Mouse (Mus musculus) spleen, embryonic (tissue): ENCODE data around the gene Usp19.

Experiments
- CTCF ChIA-PET: fragments of 350-600 bp; sonication (Branson Sonifier 250); formaldehyde crosslinking; loops from one replicate; lab custom pipeline; 2022; lab: Charles Lee

The Usp19 gene

GRCm38 (mm10) chr9:108466219-108466618 lies 24.2 kb upstream of the Usp19 start:
- CTCF ChIA-PET = interaction anchor here (0.6 kb wide), 1 partner anchor 82 kb away, joined by 4 read pairs; no protein-coding TSS in a partner anchor

GRCm38 (mm10) chr9:108469430-108469829 lies 21.0 kb upstream of the Usp19 start:
- CTCF ChIA-PET = no interaction called here

GRCm38 (mm10) chr9:108469845-108470244 lies 20.6 kb upstream of the Usp19 start:
- CTCF ChIA-PET = no interaction called here

GRCm38 (mm10) chr9:108474528-108474927 lies 15.9 kb upstream of the Usp19 start:
- CTCF ChIA-PET = no interaction called here

DNA sequence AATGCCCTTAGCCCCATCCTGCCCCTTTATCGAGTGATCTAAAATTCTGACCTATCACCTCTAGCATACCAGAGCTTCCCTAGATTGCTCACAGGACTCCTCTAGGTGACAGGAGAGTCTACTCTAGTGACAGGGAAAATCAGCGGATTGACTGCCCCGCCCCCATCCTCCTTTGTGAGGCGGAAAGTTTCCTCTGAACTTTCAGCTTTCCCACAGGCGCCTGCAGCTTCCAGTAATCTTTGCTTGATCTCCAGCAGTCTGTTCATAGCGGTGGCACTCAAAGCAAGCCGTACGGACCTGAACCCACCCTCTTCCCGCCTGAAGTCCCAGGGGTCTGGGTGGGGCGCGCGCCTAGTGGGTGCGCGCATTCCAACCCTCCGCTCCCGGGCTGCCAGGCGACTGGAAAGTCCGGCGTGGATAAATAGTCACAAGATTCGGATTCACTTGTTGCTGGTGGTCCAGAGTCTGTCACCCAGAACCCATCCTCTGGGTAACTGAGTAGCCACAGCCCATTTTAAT lies 11.7 kb upstream of the Usp19 start:
- CTCF ChIA-PET = no interaction called here

- CTCF ChIA-PET = no interaction called here
Measured at GRCm38 (mm10) chr9:108479241-108479640, 11.2 kb upstream of the Usp19 start.

DNA sequence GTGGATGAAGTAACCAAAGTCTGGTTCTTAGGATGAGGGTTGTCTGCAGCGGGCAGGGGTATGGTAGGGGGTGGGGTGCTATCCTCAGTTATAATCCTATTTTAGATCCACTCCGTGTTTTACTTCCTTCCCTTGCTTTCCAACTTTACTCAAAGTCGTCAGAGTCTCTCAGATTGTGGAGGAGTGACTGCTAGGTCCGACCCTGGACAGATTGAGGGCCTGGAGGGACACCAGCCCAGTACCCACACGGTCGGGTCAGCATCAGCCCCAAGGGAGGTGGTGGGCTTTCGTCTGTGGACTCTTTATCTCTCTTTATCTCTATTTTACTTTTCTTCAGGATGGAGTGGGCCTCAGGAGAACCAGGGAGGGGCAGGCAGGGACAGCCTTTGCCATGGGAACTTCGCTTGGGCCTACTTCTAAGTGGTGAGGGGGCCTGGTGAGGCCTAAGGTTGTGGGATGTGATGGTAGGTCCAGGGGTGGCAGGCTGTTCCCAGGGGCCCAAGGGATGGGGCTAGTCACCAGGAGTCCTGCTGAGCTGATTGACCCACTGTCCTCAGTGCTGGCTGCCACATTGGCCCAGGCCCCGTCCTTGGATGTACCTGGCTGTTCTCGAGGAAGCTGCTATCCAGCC lies 10.6 kb upstream of the Usp19 start, which contains the start of gene Lamb2:
TSS of gene Lamb2 (plus strand) at position 16 of the 631 bp plus-strand sequence.
- CTCF ChIA-PET = no interaction called here

DNA sequence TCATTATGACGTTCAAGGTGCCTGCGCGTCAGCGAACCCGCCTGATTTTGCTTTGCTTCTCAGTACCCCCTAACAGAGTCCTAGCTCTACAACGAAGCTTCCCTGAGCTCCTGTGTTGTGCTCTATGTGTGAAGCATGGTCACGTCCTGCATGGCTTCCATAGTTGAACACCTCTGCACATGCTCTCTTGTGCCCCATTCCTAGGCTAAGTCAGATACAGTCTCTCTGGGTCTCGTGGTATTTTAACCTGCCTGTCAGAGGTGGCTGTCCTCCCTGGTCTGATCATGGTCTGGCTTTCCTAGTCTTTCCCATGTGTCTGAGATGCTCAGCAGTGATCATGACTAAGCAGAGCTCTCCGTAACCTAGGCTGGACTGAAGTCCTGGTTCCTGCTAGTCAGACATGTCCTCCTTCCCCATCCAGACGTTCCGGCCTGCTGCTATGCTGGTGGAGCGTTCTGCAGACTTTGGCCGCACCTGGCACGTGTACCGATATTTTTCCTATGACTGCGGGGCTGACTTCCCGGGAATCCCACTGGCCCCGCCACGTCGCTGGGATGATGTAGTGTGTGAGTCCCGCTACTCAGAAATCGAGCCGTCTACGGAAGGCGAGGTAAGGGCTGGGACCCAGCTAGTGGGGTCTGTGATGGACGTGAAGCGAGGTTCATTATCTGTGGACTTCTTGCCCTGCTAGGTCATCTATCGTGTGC lies 9.4 kb upstream of the Usp19 start:
- CTCF ChIA-PET = no interaction called here

DNA sequence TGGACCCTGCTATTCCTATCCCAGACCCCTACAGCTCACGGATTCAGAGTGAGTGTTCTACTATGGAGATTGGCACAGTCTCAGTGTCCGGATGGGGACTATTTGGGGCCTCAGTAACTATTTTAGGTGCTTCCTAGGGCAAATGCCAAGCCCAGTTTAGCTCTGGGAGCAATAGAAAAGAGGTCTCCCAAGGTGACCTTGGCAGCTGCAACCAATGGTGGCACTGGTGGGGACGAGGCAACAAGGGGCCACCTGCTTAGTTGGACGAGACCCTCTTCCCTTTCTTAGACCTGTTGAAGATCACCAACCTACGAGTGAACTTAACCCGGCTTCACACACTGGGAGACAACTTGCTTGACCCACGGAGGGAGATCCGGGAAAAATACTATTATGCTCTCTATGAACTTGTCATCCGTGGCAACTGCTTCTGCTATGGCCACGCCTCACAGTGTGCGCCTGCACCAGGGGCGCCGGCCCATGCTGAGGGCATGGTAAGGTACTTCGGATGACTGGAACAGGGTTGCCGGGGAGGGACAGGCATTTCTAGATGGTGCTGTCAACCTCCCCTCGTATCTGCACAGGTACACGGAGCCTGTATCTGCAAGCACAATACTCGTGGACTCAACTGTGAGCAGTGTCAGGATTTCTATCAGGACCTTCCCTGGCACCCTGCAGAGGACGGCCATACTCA lies 8.7 kb upstream of the Usp19 start:
- CTCF ChIA-PET = no interaction called here

- CTCF ChIA-PET = no interaction called here
Measured at GRCm38 (mm10) chr9:108483051-108483790, 7.2 kb upstream of the Usp19 start.

DNA sequence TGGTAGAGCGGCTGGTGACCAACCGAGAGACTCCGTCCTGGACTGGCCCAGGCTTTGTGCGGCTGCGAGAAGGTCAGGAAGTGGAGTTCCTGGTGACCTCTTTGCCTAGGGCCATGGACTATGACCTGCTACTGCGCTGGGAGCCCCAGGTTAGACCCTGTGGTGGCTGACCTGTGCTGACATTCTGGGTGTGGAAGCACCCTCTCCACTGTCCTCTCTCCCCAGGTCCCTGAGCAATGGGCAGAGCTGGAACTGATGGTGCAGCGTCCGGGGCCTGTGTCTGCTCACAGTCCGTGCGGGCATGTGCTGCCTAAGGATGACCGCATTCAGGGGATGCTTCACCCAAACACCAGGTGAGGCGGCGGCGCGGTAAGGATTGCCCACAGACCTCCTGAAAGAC lies 6.4 kb upstream of the Usp19 start:
- CTCF ChIA-PET = no interaction called here

DNA sequence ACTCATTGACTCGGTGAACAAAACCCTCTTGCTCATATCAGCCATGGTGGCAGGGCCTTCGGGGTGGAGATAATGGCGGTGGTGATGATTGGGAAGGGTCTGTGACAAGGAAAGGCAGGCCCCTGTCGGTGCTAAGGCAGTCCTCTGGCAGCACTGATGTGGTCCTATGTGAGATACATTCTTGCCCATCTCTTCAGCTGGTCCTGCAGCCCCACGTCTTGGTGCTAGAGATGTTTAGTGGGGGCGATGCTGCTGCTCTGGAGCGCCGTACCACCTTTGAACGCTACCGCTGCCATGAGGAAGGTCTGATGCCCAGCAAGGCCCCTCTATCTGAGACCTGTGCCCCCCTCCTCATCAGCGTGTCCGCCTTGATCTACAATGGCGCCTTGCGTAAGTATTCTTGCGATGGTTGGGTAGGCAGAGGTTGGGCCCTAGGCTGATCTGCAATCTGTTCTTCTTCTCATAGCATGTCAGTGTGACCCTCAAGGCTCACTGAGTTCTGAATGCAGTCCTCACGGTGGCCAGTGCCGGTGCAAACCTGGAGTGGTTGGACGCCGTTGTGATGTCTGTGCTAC lies 5.0 kb upstream of the Usp19 start:
- CTCF ChIA-PET = no interaction called here

- CTCF ChIA-PET = interaction anchor here (0.6 kb wide), 1 partner anchor 14 kb away, joined by 3 read pairs; no protein-coding TSS in a partner anchor
Measured at GRCm38 (mm10) chr9:108486973-108487530, 3.4 kb upstream of the Usp19 start.

DNA sequence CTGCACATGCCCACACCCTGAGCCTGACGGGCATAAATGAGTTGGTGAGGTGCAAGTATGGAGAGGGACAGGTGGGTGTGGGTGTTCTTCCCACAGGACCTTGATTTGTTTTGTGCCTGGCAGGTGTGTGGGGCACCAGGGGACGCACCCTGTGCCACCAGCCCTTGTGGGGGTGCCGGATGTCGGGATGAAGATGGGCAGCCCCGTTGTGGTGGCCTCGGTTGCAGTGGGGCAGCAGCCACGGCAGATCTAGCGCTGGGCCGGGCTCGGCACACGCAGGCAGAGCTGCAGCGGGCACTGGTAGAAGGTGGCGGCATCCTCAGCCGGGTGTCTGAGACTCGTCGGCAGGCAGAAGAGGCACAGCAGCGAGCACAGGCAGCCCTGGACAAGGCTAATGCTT lies 2.0 kb upstream of the Usp19 start:
- CTCF ChIA-PET = no interaction called here

GRCm38 (mm10) chr9:108489215-108489614 lies 1.2 kb upstream of the Usp19 start:
- CTCF ChIA-PET = interaction anchor here (0.6 kb wide), 1 partner anchor 83 kb away, joined by 3 read pairs; no protein-coding TSS in a partner anchor

DNA sequence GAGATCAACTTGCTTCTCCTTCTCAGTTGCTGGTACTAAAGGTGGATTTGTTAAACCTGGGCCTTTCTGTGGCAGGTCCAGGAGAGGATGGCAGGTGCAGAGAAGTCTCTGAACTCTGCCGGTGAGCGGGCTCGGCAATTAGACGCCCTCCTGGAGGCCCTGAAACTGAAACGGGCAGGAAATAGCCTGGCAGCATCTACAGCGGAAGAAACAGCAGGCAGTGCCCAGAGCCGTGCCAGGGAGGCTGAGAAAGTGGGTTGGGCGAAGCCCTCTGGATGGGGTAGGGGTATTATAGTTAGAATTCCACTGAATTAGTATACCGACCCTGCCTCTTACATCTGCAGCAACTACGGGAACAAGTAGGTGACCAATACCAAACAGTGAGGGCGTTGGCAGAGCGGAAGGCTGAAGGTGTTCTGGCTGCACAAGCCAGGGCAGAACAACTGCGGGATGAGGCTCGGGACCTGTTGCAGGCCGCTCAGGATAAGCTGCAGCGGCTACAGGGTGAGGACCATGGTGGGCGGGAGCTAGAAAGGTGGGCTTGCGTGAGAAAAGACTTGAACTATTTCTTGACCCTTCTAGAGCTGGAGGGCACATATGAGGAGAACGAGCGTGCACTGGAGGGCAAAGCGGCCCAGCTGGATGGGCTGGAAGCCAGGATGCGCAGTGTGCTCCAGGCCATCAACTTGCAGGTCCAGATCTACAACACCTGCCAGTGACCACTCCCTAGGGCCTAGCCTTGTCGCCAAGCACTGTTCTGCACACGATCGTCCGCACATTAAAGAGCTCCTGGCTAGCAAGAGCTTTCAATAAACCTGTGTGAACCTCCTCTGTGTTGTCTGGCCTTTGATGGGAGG lies 472 bp upstream of the Usp19 start:
- CTCF ChIA-PET = interaction anchor here (0.6 to 1.0 kb wide), 3 partner anchors 18 to 82 kb away, joined by 3 to 4 read pairs (median 3); no protein-coding TSS in a partner anchor

DNA sequence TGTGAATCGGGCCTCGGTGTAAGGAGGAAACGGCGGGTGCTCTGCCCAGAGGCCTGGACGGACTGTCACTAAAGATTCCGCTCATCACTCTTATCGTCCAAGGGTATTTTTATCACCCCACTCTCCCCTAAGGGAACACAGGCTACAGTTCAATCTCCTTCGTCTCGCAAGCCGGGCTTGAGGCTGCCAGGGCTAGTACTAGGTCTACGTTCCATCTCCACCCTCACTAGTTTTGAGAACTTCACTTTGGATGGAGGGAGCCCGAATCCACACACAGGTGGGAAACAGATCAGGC lies 831 bp downstream of the Usp19 start:
- CTCF ChIA-PET = no interaction called here

DNA sequence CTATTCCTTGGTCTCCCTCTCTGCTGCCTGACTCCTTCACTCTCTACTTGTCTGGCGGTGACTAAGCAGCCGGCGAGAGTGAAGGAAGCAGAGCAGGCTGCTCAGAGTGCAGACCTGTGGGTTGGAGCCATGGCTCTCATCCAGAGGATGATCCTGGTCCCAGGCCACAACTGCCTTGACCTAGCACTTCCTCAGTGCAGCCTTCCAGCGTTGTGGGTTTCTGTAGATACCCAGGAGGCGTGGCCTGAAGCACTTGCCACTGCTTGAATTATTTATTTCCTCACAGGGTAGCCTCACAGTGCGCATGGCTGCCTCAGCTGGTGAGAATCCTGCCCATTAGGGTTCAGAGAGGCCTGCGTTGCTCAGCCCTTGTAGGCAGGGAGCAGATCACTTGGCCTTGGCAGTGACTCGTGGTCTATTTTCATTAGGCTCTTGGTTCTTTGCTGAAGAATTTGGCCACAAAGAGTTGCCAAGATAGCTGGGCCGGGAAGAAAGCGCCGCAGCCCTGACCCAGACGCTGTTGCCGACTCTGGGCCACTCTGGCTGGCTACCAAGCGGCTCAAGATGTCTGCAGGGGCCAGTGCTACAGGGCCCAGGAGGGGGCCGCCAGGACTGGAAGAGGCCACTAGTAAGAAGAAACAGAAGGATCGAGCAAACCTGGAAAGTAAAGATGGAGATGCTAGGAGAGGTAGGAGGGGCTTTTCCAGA lies 1.8 kb downstream of the Usp19 start:
- CTCF ChIA-PET = interaction anchor here (0.6 kb wide), 1 partner anchor 25 kb away, joined by 5 read pairs; no protein-coding TSS in a partner anchor

DNA sequence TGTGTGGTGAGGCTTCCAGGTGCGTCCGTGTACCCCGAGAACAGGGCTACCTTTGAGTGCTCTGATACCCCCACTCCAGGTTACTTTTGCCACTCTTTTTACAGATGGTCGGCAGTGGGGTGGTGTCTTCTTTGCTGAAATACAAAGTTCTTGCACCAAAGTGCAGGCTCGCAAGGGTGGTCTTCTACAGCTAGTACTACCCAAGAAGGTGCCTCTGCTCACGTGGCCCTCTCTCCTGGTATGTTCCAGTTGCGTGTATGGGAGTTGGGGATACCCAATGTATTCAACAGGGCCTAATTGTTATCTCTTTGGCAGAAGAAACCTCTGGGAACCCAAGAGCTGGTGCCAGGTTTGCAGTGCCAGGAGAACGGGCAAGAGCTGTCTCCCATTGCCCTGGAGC lies 2.8 kb downstream of the Usp19 start:
- CTCF ChIA-PET = no interaction called here
